Mouse (Mus musculus): Measurements from ENCODE around the gene B4galnt1.

B4galnt1 gene

GRCm38 (mm10) chr10:127211414-127211854 is 46.4 kb downstream of the B4galnt1 start, which contains the start of gene Pip4k2c:
Gene Pip4k2c (minus strand): TSS chr10:127211585.
- DNase-seq = peak; percentile 94 to 97

- peak; percentile 45 to 54 for DNase-seq
These were observed 48.2 kb downstream of the B4galnt1 start for GRCm38 (mm10) chr10:127213272-127213671.

DNA sequence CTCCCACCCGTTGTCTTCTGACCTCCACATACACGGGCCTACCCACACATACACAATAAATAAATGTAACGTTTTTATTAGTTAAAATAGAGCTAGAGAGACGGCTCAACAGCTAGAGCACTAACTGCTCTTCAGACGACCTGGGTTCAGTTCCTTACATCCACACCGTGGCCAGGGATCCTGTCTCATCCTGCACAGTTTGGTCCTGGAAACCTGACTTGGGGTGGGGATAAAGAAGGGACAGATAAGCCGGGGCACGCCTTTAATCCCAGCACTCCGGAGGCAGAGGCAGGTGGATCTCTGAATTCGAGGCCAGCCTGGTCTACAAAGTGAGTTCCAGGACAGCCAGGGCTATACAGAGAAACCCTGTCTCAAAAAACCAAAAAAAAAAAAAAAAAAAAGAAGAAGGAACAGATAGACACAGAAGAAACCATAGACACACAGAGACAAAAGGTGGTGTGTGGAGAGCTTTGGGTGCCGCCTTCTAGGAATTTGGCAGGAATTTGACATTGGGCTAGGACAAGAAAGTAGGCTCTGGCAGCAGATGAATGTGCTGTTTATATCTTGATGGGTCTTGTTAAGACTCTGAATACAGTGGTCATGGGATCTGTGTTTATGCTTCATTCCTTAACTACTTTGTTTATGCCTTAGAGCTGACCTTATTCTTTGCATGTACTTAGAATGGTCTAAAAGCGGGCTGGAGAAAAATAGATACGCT is 48.8 kb downstream of the B4galnt1 start:
- DNase-seq = no peak

- DNase-seq = no peak
These were observed 49.4 kb downstream of the B4galnt1 start for GRCm38 (mm10) chr10:127214422-127214803.

GRCm38 (mm10) chr10:127216456-127216855 is 51.4 kb downstream of the B4galnt1 start:
- DNase-seq = peak in 1 of 2 experiments; percentile 54

DNA sequence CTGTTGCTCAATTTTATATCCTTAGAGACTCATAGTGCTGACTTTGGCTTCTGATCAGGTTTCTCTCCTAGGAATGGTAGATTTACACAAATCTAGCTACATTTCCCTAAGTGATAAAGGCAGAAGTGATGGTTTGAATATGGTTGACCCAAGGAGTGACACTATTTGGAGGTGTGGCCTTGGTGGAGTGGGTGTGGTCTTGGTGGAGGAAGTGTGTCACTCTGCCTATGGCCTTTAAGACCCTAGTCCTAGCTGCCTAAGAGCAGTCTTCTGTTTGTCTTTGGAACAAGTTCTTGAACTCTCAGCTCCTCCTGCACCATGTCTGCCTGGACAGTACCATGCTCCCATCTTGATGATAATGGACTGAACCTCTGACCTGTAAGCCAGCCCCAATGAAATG is 52.2 kb downstream of the B4galnt1 start:
- DNase-seq = no peak

DNA sequence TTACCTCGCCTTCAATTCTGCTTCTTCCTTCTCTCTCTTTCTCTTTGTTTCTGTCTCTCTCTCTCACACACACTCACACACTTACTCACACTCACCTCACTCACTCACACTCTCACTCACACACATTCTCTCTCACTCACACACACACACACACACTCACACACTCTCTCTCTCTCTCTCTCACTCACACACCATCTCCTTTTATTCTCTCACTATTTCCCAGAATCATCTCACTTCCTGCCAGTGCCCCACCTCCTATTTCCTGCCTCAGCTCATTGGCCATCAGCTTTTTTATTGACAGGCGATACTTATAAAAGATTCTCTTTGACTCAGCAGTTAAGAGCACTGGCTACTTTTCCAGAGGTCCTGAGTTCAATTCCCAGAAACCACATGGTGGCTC is 53.3 kb downstream of the B4galnt1 start:
- no peak for DNase-seq
